Mouse (Mus musculus): Measurements from ENCODE around the gene Aadacl4.

DNA sequence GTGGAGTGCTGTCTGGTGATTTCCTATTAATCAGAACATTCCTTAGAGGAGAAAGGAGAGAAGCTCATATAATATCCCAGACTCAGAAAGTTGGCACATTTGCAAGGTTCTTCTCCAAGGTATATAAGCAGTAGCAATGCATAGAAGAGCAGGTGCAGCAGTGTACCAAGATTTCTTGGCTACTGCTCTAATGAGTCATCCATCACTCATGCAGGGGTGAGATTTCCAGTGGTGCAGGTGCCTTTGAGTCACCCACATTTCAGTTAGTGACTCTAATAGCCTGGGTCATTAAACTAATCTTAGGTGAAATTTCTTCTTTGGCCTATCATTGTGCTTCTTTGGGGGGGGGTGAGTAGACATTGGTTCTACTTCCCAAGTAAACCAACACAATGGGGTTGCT is 45.8 kb upstream of the Aadacl4 start:
- TF ChIP-seq CTCF (IDR thresholded peaks at IDR 0.05; ENCODE audit: low read depth): no peak
- no peak for TF ChIP-seq EP300 (optimal IDR thresholded peaks at IDR 0.05)
